Mouse (Mus musculus) hindbrain, embryonic 13.5 days (tissue): ENCODE data around the gene Kcnk12. TPM values are rescaled to one million over a fixed set of nuclear protein-coding genes. Genes with fewer than 3 reads are reported as not detected.
A peak's percentile ranks its signal among the peaks of the same experiment; 100 is the strongest.

Source experiments
- ATAC-seq: fragments of 200-750 bp; cut with Nextera tagmentation; 2 replicates; pipeline ENCODE4 v1.8.0; 2017; ENCODE audit warnings: moderate TSS enrichment; ENCODE audit not compliant: low FRiP score
- H3K27ac ChIP-seq: fragments of 300-500 bp; sonication (generic); 2 replicates; pipeline ENCODE4 v1.5.1; 2015; ENCODE audit warnings: inconsistent platforms, mild to moderate bottlenecking, moderate library complexity
- H3K27me3 ChIP-seq: fragments of 300-500 bp; sonication (generic); 2 replicates; pipeline ENCODE4 v1.6.1; 2015; ENCODE audit warnings: mild to moderate bottlenecking, inconsistent platforms
- H3K36me3 ChIP-seq: fragments of 300-500 bp; sonication (generic); 2 replicates; pipeline ENCODE4 v1.6.1; 2015; ENCODE audit warnings: mild to moderate bottlenecking, inconsistent platforms
- H3K4me1 ChIP-seq: fragments of 300-500 bp; sonication (generic); replicated peaks from 2 replicates; pipeline ENCODE4 v1.6.1; 2015; ENCODE audit warnings: inconsistent platforms
- H3K4me2 ChIP-seq: fragments of 300-500 bp; sonication (generic); 2 replicates; pipeline ENCODE4 v1.6.1; 2015; ENCODE audit warnings: inconsistent platforms, mild to moderate bottlenecking, moderate library complexity
- H3K4me3 ChIP-seq: fragments of 300-500 bp; sonication (generic); 2 replicates; pipeline ENCODE4 v1.5.1; 2015; ENCODE audit warnings: mild to moderate bottlenecking, inconsistent platforms
- H3K9ac ChIP-seq: fragments of 300-500 bp; sonication (generic); 2 replicates; pipeline ENCODE4 v1.6.1; 2015; ENCODE audit warnings: mild to moderate bottlenecking, inconsistent platforms
- H3K9me3 ChIP-seq: fragments of 300-500 bp; sonication (generic); 2 replicates; pipeline ENCODE4 v1.6.1; 2016; ENCODE audit warnings: inconsistent platforms
- WGBS: fragments of 180-500 bp; shearing (Covaris S2); methylation state at CpG from one replicate; pipeline ENCODE4 v1.1.7; 2015; 5-methylcytosine and 5-hydroxymethylcytosine counted together
- polyA plus RNA-seq: library from polyadenylated mRNA; unstranded; fragments of >200 nt; fragmentation: Nextera tagmentation; extraction: Ambion mirVana; gene quantifications from 2 replicates; pipeline ENCODE4 v1.2.1, GENCODE M21; 2015

The Kcnk12 gene
- polyA plus RNA-seq, 1 experiment from 2014 or later, result 0.38 TPM

DNA sequence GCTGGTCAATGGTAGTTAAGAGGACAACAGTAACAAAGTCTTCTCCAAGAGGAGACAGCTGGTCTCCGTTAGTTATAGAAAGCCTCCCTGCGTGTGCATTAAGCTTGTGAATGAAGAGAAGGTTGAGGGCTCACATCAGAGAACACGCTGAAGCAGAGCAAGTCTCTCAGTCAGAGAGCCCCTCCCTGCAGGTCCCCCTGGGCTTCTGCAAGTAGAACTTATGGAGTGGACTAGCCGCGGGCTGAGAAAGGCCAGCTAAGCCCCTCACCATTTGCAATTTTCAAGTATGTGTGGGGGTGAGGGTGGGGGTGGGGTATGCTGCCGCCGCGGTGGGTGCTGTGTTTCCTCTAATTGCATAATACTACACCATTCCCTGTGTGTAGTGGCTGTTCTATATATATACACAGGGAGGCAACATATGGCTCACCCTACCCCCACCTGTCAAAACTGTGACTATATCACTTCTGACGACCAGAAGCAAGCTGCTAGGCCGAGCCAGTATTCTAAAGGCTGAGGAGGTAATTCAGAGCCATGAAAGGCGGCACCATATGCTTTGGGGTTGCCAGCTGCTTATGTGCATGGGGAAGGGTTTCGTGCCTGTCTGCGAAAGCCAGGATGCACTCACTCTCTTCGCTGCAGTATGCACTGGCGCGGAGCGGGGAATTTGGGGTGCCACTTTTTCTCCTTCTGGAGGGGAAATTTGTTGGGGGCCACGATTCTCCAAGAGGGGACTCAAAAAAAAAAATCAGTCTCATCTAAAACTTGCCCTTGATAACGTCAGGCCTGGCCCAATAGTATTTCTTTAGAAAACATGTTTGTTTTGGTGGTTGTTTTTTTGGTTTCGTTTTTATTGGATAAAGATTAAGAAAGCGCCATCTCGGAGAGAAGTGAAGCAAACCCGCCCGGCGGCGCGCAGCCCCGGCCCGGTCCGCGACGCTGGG is 52.5 kb downstream of the Kcnk12 start:
- H3K4me1 ChIP-seq, result peaks cover 18% of the 10 kb centered on the region
- H3K36me3 ChIP-seq, result no peaks in the 10 kb centered on the region
- peak overlapping the region; percentile 59 for H3K4me3 ChIP-seq
- H3K4me2 ChIP-seq, result peak overlapping the region; percentile 93
- peaks cover 67% of the 10 kb centered on the region for H3K27me3 ChIP-seq
- WGBS, result 9% methylated on average over 32 of the region's 32 CpGs
- H3K9ac ChIP-seq, result peak overlapping the region; percentile 72
- no peaks in the 10 kb centered on the region for H3K9me3 ChIP-seq
- peak overlapping the region; percentile 74 for H3K27ac ChIP-seq
- peak; percentile 69 for ATAC-seq

DNA sequence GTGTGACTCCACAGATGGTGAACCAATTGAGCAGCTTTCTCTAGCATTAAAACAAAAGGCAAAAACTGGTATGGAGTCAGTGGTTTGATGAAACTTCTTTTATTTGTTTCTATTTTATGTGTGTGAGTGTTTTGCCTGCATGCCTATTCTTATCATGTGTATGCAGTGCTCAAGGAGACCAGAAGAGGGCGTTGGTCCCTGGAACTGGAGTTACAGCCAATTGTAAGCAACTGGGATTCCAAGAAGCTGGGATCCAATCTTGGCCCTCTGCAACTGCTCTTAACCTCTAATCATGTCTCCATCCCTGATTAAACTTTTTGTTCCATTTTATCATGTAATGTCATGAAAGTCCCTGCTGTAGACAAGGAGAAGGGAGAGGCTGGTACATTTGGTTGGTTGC is 58.0 kb downstream of the Kcnk12 start:
- ATAC-seq, result no peak
- H3K36me3 ChIP-seq, result no peaks in the 10 kb centered on the region
- H3K27ac ChIP-seq, result no peak overlapping the region
- no peak overlapping the region for H3K9ac ChIP-seq
- no peak overlapping the region for H3K4me3 ChIP-seq
- H3K27me3 ChIP-seq, result peaks cover 32% of the 10 kb centered on the region
- H3K9me3 ChIP-seq, result no peaks in the 10 kb centered on the region
- WGBS, result 33% methylated on average over 1 of the region's 1 CpGs
- peaks cover under 1% of the 10 kb centered on the region; the same call in 1 of the 2 replicates for H3K4me1 ChIP-seq
- H3K4me2 ChIP-seq, result no peak overlapping the region

DNA sequence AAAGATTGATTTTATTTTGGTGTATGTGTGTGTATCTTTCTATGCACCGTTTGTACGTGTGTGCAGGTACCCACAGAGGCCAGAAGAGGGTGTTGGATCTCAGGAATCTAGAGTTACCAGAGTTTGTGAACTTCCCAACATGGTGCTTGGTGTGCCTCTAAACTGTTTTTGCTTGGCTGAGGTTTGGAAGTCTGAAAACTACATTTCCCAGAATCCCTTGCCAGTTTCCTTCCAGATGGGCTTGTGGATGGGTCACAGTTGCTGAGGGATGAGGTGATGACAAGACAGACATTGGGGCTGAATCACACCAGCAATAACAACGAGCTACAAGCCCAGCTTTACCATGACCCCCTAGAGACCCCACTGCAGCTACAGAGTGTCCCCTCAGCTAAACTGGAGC is 60.6 kb downstream of the Kcnk12 start:
- 83% methylated on average over 3 of the region's 3 CpGs for WGBS
- Histone ChIP-seq H3K27ac (no peak overlapping the region), H3K4me3 (no peak overlapping the region), H3K4me1 (no peaks in the 10 kb centered on the region), H3K9me3 (no peaks in the 10 kb centered on the region), H3K9ac (no peak overlapping the region), H3K27me3 (peaks cover 6% of the 10 kb centered on the region; the same call in 1 of the 2 replicates), H3K36me3 (no peaks in the 10 kb centered on the region), H3K4me2 (no peak overlapping the region)
- ATAC-seq, result no peak

DNA sequence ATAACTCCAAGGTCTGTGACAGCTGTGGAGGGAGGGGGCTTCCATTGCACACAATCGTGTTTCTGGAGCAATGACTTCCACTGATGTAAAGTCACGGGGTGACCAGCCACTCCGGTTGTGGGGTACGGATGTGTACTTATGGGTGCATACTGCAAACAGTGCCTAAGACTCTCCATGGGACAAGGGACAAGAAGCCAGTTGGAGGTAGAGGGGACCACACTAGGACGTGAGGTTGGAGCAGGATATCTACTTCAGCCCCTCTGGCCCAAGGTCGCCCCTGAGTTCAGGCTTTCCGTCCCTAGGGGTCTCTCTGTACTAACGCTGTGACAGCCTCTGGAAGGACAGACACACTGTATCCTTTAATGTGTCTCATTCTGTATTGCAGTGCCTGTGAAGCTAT is 63.3 kb downstream of the Kcnk12 start:
- 0 out of 2 replicates have a peak, but pooled peaks cover 2% of the 10 kb centered on the region for H3K9me3 ChIP-seq
- no peak overlapping the region for H3K27ac ChIP-seq
- H3K27me3 ChIP-seq, result no peaks in the 10 kb centered on the region
- WGBS, result 94% methylated on average over 8 of the region's 8 CpGs
- H3K36me3 ChIP-seq, result no peaks in the 10 kb centered on the region
- no peaks in the 10 kb centered on the region for H3K4me1 ChIP-seq
- no peak overlapping the region for H3K4me3 ChIP-seq
- no peak overlapping the region for H3K9ac ChIP-seq
- no peak for ATAC-seq
- H3K4me2 ChIP-seq, result no peak overlapping the region

DNA sequence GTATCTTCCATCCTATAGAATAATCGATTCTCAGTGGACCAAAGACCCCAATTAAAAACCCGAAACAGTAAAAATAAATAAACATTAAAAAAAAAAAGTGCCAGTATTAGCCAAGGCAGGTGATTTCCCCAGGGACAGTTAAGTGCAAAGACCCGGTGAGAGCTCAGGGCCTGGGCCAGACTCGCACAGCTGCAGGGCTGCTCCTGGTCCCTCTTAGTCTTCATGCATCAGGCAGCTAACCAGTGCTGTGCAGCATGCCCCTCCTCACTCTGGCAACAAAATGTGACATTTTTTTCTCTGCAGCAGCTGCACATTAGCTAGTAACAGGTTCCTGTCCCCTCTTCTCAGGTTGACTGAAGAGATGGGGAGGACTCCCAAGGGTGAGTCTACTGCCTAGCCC is 65.8 kb downstream of the Kcnk12 start:
- Histone ChIP-seq H3K27ac (no peak overlapping the region), H3K27me3 (no peaks in the 10 kb centered on the region), H3K4me1 (no peaks in the 10 kb centered on the region), H3K9me3 (0 out of 2 replicates have a peak, but pooled peaks cover 9% of the 10 kb centered on the region), H3K9ac (no peak overlapping the region), H3K4me3 (no peak overlapping the region), H3K36me3 (peaks cover 5% of the 10 kb centered on the region; the same call in 1 of the 2 replicates), H3K4me2 (no peak overlapping the region)
- WGBS, result 85% methylated on average over 4 of the region's 4 CpGs
- ATAC-seq, result no peak

DNA sequence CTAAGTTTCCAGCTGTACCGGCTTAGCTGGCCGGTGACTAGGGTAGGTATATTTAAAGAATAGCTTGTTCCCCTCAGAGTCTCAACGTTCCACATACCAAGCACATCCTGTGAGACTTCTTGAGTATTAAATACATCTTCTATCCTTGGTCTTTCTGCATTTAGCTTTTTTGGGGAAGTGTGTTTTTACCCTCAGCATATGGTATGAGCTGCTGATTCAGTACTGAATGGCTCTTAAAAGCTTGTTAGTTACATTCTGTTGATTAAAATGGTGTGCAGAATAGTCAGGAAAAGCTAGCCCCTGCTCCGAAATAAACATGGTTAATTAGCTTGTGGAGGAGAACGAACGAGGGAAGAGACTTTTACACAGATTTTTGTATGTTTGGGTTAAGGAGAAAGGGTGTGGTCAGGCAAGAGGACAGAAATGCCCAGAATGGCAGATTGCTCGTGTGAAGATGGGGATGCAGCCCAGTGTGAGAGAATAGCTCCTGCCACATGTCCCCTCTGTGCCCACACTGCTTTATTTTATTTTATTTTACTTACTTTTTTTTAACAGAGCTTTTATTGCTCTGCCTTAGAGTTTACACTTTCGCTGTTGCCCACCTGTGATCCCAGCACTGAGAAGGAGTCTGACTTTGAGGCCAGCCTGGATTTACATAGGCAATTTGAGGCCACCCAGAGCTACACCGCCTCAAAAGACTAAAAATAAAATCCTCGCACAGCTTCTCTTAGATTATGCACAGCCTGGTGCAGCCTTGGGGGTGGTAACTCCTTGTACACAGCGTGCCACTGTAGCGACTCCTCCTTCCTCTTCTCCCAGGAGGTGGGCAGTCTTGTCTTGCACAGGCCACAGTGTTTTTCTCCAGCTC is 71.1 kb downstream of the Kcnk12 start:
- H3K4me1 ChIP-seq, result no peaks in the 10 kb centered on the region
- no peak for ATAC-seq
- 0 out of 2 replicates have a peak, but pooled peaks cover 9% of the 10 kb centered on the region for H3K9me3 ChIP-seq
- no peak overlapping the region for H3K4me2 ChIP-seq
- H3K4me3 ChIP-seq, result no peak overlapping the region
- 96% methylated on average over 12 of the region's 12 CpGs for WGBS
- no peak overlapping the region for H3K27ac ChIP-seq
- H3K27me3 ChIP-seq, result no peaks in the 10 kb centered on the region
- H3K36me3 ChIP-seq, result peaks cover 43% of the 10 kb centered on the region
- no peak overlapping the region for H3K9ac ChIP-seq

DNA sequence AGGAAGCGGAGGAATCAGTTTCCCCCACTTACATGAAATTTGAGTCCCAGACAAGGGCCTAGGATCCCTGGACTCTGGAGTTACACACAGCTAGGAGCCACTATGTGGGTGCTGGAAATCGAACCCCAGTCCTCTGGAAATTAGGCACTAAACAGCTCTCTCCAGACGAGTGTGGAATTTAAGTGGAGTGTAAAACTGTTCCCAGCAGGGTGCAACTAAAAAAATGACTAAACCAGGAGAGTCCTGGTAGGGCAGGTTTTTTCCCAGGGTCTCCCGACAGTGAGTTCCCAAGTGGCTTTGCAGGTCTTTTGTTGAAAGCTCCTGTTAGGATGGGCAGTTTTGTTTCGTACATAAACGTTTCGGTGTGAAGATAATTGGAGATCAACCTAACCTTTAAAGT is 73.1 kb downstream of the Kcnk12 start:
- WGBS, result 90% methylated on average over 7 of the region's 7 CpGs
- H3K27me3 ChIP-seq, result no peaks in the 10 kb centered on the region
- ATAC-seq, result no peak
- H3K36me3 ChIP-seq, result peaks cover 56% of the 10 kb centered on the region
- no peak overlapping the region for H3K9ac ChIP-seq
- no peak overlapping the region for H3K4me3 ChIP-seq
- H3K4me1 ChIP-seq, result no peaks in the 10 kb centered on the region
- H3K27ac ChIP-seq, result no peak overlapping the region
- no peak overlapping the region for H3K4me2 ChIP-seq
- 0 out of 2 replicates have a peak, but pooled peaks cover 9% of the 10 kb centered on the region for H3K9me3 ChIP-seq

DNA sequence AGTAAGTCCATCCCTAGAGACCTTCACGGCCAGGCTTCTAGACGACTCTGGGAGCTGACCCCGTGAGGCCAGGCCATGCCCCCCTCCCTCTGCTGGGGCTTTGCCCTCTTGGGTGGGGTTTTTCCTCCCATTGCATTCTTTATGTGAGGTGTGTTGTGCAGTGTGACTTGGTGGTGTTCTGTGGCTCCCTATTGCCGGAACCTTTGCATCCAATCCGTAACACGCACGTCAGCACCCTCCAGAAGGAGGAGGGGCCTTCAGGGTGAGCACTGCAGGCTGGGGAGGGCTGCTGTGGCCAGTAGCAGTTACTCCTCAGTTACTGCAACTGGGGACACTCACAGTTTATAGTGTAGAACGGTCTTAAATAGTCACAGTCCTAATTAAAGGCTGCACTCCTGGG is 97.7 kb downstream of the Kcnk12 start:
- Histone ChIP-seq H3K4me2 (no peak overlapping the region), H3K27ac (no peak overlapping the region), H3K9me3 (no peaks in the 10 kb centered on the region), H3K4me3 (no peak overlapping the region), H3K36me3 (peaks cover 57% of the 10 kb centered on the region), H3K27me3 (no peaks in the 10 kb centered on the region), H3K9ac (no peak overlapping the region), H3K4me1 (0 out of 2 replicates have a peak, but pooled peaks cover 5% of the 10 kb centered on the region)
- 85% methylated on average over 8 of the region's 8 CpGs for WGBS
- no peak for ATAC-seq

DNA sequence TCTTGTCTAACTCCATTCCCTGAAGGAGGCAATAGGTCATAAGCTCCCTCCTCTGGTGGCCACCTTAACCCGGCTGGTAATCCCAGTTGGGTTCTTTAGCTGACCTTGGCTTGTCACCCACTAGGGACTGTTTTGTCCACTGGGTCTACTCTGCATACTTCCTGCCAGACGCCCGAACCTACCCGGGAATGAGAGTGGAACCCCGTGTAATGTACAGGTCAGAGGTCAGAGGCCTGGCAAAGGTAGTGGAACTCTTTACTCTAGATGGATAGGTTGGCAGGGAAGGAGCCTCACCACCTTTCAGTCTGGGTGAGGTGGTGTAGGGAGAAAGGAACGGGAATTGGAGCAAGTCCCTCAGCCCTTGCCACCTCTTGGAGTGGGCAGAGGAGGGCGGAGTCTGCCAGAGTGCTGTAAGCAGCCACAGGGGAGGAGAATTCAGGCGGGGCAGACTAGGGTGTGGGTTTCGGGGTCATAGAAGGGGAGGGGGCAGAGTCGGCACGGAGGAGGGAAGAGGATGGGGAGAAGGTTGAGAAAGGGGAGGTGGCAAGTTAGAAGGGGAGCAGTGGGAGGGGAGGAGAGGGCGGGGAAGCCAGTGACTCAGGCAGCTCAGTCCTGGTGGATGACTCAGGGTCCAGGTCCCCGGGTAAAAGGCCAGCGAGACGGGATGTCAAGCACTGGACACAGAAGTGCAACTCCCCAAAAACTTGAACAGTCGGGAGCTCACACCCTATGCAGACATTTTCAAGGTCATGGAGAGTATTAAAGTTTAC is 98.6 kb downstream of the Kcnk12 start:
- H3K4me2 ChIP-seq, result no peak overlapping the region
- H3K9me3 ChIP-seq, result no peaks in the 10 kb centered on the region
- H3K4me1 ChIP-seq, result 0 out of 2 replicates have a peak, but pooled peaks cover 5% of the 10 kb centered on the region
- WGBS, result 82% methylated on average over 16 of the region's 16 CpGs
- peaks cover 57% of the 10 kb centered on the region for H3K36me3 ChIP-seq
- H3K27ac ChIP-seq, result no peak overlapping the region
- H3K9ac ChIP-seq, result no peak overlapping the region
- ATAC-seq, result no peak
- no peak overlapping the region for H3K4me3 ChIP-seq
- H3K27me3 ChIP-seq, result no peaks in the 10 kb centered on the region

DNA sequence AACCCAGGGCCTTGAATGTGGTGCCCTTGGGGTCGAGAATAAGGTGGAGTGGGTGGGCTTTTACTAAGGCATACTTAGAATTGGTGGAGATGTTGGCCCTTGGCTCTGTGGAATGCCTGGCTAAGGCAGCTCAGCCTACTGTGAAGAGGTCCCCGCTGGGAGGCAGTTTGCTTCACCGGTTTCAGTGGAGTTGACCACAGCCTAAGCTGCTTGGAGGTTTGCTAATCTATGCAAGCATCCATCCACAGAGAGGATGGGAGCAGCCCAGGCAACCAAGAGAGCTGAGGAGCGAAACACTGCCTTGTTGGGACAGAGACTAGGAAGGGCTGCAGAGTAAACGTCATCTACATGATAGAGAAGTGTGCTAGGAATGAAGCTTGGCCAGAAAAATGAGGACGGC is 101.0 kb downstream of the Kcnk12 start:
- Histone ChIP-seq H3K4me1 (0 out of 2 replicates have a peak, but pooled peaks cover 5% of the 10 kb centered on the region), H3K9ac (no peak overlapping the region), H3K27me3 (no peaks in the 10 kb centered on the region), H3K27ac (no peak overlapping the region), H3K4me3 (no peak overlapping the region), H3K9me3 (no peaks in the 10 kb centered on the region), H3K36me3 (peaks cover 52% of the 10 kb centered on the region), H3K4me2 (no peak overlapping the region)
- no peak for ATAC-seq
- 91% methylated on average over 6 of the region's 6 CpGs for WGBS

DNA sequence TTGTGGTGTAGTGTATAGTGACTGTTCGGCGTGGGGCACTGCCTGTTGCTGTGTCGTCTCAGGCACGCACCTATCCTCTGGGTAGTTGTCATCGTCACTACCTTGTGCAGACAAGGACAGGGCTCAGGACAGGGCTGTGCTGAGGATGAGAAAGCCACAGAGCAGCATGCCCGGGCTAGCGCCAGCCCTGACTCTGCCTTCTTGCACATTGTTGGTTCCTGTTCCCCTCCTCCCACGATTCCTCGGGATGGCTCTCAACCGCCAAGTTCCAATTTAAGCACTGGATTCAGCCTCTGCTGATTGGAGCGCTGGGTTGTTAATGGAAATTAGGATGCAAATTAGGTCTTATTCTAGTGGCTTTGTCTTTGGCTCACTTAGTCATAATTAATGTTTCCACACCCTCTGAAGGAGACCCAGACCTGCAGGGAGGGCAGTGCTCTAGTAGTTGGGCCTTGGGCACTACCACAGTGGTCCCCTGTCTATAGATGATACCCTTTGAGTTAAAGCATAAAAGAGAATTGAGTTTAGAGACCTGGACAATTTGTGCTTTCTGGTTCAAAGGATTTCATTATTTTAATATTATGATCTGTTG is 101.8 kb downstream of the Kcnk12 start:
- no peak for ATAC-seq
- H3K9me3 ChIP-seq, result no peaks in the 10 kb centered on the region
- no peak overlapping the region for H3K4me2 ChIP-seq
- H3K27ac ChIP-seq, result no peak overlapping the region
- H3K4me1 ChIP-seq, result 0 out of 2 replicates have a peak, but pooled peaks cover 5% of the 10 kb centered on the region
- H3K36me3 ChIP-seq, result peaks cover 45% of the 10 kb centered on the region
- H3K4me3 ChIP-seq, result no peak overlapping the region
- no peak overlapping the region for H3K9ac ChIP-seq
- H3K27me3 ChIP-seq, result no peaks in the 10 kb centered on the region
- 83% methylated on average over 11 of the region's 11 CpGs for WGBS
